Mouse (Mus musculus) activated CD4-positive, CD25-positive, alpha-beta regulatory T cell (primary cell): Measurements from ENCODE around the gene C1qbp. TPM values are rescaled to one million over a fixed set of nuclear protein-coding genes. Genes with fewer than 3 reads are reported as not detected.

Experiments used
- polyA plus RNA-seq, 2 experiments: library from polyadenylated mRNA; unstranded; fragments of 100-300 nt; shearing (Covaris generic); gene quantifications; one replicate each; pipeline ENCODE4 v1.2.1; 2017

C1qbp gene
- 100 to 1,000 TPM; 102 to 146 TPM for polyA plus RNA-seq

GRCm38 (mm10) chr11:70982557-70983228 is at the start of gene C1qbp:
TSS of gene C1qbp (minus strand) at chr11:70983026.

GRCm38 (mm10) chr11:71019201-71020068 is 36.6 kb upstream of the C1qbp start, which contains the start of the genes Mis12 and Derl2:
TSS of gene Mis12 (plus strand) at chr11:71019611.
TSS of gene Derl2 (minus strand) at chr11:71019841.

GRCm38 (mm10) chr11:71004316-71004773 is 21.5 kb upstream of the C1qbp start, which contains the start of gene Dhx33:
TSS of gene Dhx33 (minus strand) at chr11:71004437.

GRCm38 (mm10) chr11:70969821-70970559 is 12.8 kb downstream of the C1qbp start, which contains the start of the genes Nup88 and Rpain:
TSS of gene Nup88 (minus strand) at chr11:70969973.
TSS of gene Rpain (plus strand) at chr11:70970213.

Other genes starting within 250 kb of the C1qbp start
- 1 to 10 TPM; 7.3 to 7.5 TPM for gene Zfp3, start 218.8 kb downstream of the C1qbp start, polyA plus RNA-seq
- gene Scimp, start 170.4 kb downstream of the C1qbp start, polyA plus RNA-seq, result under 1 TPM; 0.35 to 0.64 TPM
- gene Rabep1, start 138.2 kb downstream of the C1qbp start, polyA plus RNA-seq, result 10 to 100 TPM; 35.0 to 39.0 TPM
- gene Nup88, start 13.1 kb downstream of the C1qbp start, polyA plus RNA-seq, result 100 to 1,000 TPM; 101 to 116 TPM
- gene Rpain, start 12.8 kb downstream of the C1qbp start, polyA plus RNA-seq, result 10 to 100 TPM; 61.3 to 94.2 TPM
- gene Dhx33, start 21.4 kb upstream of the C1qbp start, polyA plus RNA-seq, result 10 to 100 TPM; 11.0 to 12.9 TPM
- 10 to 100 TPM; 25.0 to 30.7 TPM for gene Mis12, start 36.6 kb upstream of the C1qbp start, polyA plus RNA-seq
- 10 to 100 TPM; 78.1 to 85.6 TPM for gene Derl2, start 36.8 kb upstream of the C1qbp start, polyA plus RNA-seq
- gene 6330403K07Rik, start 50.5 kb upstream of the C1qbp start, polyA plus RNA-seq, result 10 to 100 TPM; 11.6 to 21.8 TPM
- under 1 TPM in 1 of 2 experiments, not detected in 1; 0.41 TPM for gene Nlrp1a, start 161.7 kb upstream of the C1qbp start, polyA plus RNA-seq
- 1 to 10 TPM; 1.7 to 3.2 TPM for gene Nlrp1b, start 247.7 kb upstream of the C1qbp start, polyA plus RNA-seq